Mouse (Mus musculus) embryonic facial prominence, embryonic 15.5 days (tissue): ENCODE results near the gene Prlh. TPM values are rescaled to one million over a fixed set of nuclear protein-coding genes. Genes with fewer than 3 reads are reported as not detected.

Source experiments
- ATAC-seq: fragments of 200-750 bp; cut with Nextera tagmentation; 2 replicates; pipeline ENCODE4 v1.8.0; 2017; ENCODE audit warnings: low read depth, moderate TSS enrichment; ENCODE audit not compliant: insufficient number of reproducible peaks, low FRiP score, low TSS enrichment
- H3K27ac ChIP-seq: fragments of 300-500 bp; sonication (generic); replicated peaks from 2 replicates; pipeline ENCODE4 v1.5.1; 2015; ENCODE audit warnings: mild to moderate bottlenecking, inconsistent platforms
- H3K27me3 ChIP-seq: fragments of 300-500 bp; sonication (generic); 2 replicates; pipeline ENCODE4 v1.6.1; 2015; ENCODE audit warnings: inconsistent platforms
- H3K36me3 ChIP-seq: fragments of 300-500 bp; sonication (generic); 2 replicates; pipeline ENCODE4 v1.6.1; 2015; ENCODE audit warnings: mild to moderate bottlenecking, inconsistent platforms
- H3K4me1 ChIP-seq: fragments of 300-500 bp; sonication (generic); 2 replicates; pipeline ENCODE4 v1.6.1; 2015; ENCODE audit warnings: inconsistent platforms
- H3K4me2 ChIP-seq: fragments of 300-500 bp; sonication (generic); replicated peaks from 2 replicates; pipeline ENCODE4 v1.6.1; 2015; ENCODE audit warnings: mild to moderate bottlenecking, inconsistent platforms
- H3K4me3 ChIP-seq: fragments of 300-500 bp; sonication (generic); replicated peaks from 2 replicates; pipeline ENCODE4 v1.5.1; 2015; ENCODE audit warnings: mild to moderate bottlenecking, inconsistent platforms
- H3K9ac ChIP-seq: fragments of 300-500 bp; sonication (generic); 2 replicates; pipeline ENCODE4 v1.6.1; 2015; ENCODE audit warnings: inconsistent platforms
- H3K9me3 ChIP-seq: fragments of 300-500 bp; sonication (generic); replicated peaks from 2 replicates; pipeline ENCODE4 v1.6.1; 2016; ENCODE audit warnings: inconsistent platforms
- WGBS: fragments of 180-500 bp; shearing (Covaris S2); methylation state at CpG from one replicate; pipeline ENCODE4 v1.1.7; 2015; 5-methylcytosine and 5-hydroxymethylcytosine counted together
- polyA plus RNA-seq: library from polyadenylated mRNA; unstranded; fragments of >200 nt; fragmentation: Nextera tagmentation; extraction: Ambion mirVana; gene quantifications from 2 replicates; pipeline ENCODE4 v1.2.1, GENCODE M21; 2015

The Prlh gene
- polyA plus RNA-seq, 1 experiment from 2014 or later = not detected

- Histone ChIP-seq H3K9me3 (no peaks in the 10 kb centered on the region), H3K4me2 (no peak overlapping the region), H3K36me3 (no peaks in the 10 kb centered on the region), H3K9ac (no peak overlapping the region), H3K4me1 (peaks cover 18% of the 10 kb centered on the region), H3K4me3 (no peak overlapping the region), H3K27me3 (no peaks in the 10 kb centered on the region), H3K27ac (no peak overlapping the region)
- 70% methylated on average over 4 of the region's 4 CpGs for WGBS
- no peak for ATAC-seq
Observed at GRCm38 (mm10) chr1:90926030-90926429, 26.9 kb upstream of the Prlh start.

- peak overlapping the region; percentile 37; the same call in 1 of the 2 replicates for H3K4me3 ChIP-seq
- 0 out of 2 replicates have a peak, but pooled peaks have one; percentile 44 for ATAC-seq
- no peaks in the 10 kb centered on the region for H3K36me3 ChIP-seq
- H3K27ac ChIP-seq = peak overlapping the region; percentile 24
- peaks cover 18% of the 10 kb centered on the region for H3K4me1 ChIP-seq
- no peaks in the 10 kb centered on the region for H3K9me3 ChIP-seq
- no peak overlapping the region for H3K9ac ChIP-seq
- no peaks in the 10 kb centered on the region for H3K27me3 ChIP-seq
- H3K4me2 ChIP-seq = peak overlapping the region; percentile 91
- WGBS = 23% methylated on average over 15 of the region's 15 CpGs
Observed at GRCm38 (mm10) chr1:90927308-90927707, 25.6 kb upstream of the Prlh start.

GRCm38 (mm10) chr1:90927929-90928574 is 24.9 kb upstream of the Prlh start:
- H3K9ac ChIP-seq = no peak overlapping the region
- H3K9me3 ChIP-seq = no peaks in the 10 kb centered on the region
- peak overlapping the region; percentile 24; the same call in 1 of the 2 replicates for H3K27ac ChIP-seq
- peak overlapping the region; percentile 37 for H3K4me3 ChIP-seq
- H3K4me2 ChIP-seq = peak overlapping the region; percentile 91
- 2% methylated on average over 23 of the region's 23 CpGs for WGBS
- no peaks in the 10 kb centered on the region for H3K36me3 ChIP-seq
- H3K4me1 ChIP-seq = peaks cover 18% of the 10 kb centered on the region
- no peak for ATAC-seq
- no peaks in the 10 kb centered on the region for H3K27me3 ChIP-seq

GRCm38 (mm10) chr1:90928575-90928934 is 24.4 kb upstream of the Prlh start:
- Histone ChIP-seq H3K4me3 (peak overlapping the region; percentile 37), H3K27ac (no peak overlapping the region), H3K4me2 (peak overlapping the region; percentile 91), H3K9me3 (no peaks in the 10 kb centered on the region), H3K9ac (no peak overlapping the region), H3K4me1 (peaks cover 18% of the 10 kb centered on the region), H3K36me3 (no peaks in the 10 kb centered on the region), H3K27me3 (no peaks in the 10 kb centered on the region)
- ATAC-seq = 0 out of 2 replicates have a peak, but pooled peaks have one; percentile 30
- 6% methylated on average over 6 of the region's 6 CpGs for WGBS

GRCm38 (mm10) chr1:90933001-90933400 is 19.9 kb upstream of the Prlh start:
- Histone ChIP-seq H3K4me3 (no peak overlapping the region), H3K4me2 (no peak overlapping the region), H3K27me3 (no peaks in the 10 kb centered on the region), H3K9ac (no peak overlapping the region), H3K27ac (no peak overlapping the region), H3K4me1 (peaks cover 7% of the 10 kb centered on the region), H3K9me3 (no peaks in the 10 kb centered on the region), H3K36me3 (no peaks in the 10 kb centered on the region)
- 78% methylated on average over 5 of the region's 5 CpGs for WGBS
- no peak for ATAC-seq

- no peak overlapping the region for H3K4me3 ChIP-seq
- H3K27ac ChIP-seq = no peak overlapping the region
- H3K36me3 ChIP-seq = no peaks in the 10 kb centered on the region
- WGBS = 64% methylated on average over 9 of the region's 9 CpGs
- ATAC-seq = no peak
- H3K4me1 ChIP-seq = no peaks in the 10 kb centered on the region
- no peaks in the 10 kb centered on the region for H3K27me3 ChIP-seq
- H3K4me2 ChIP-seq = no peak overlapping the region
- H3K9me3 ChIP-seq = no peaks in the 10 kb centered on the region
- H3K9ac ChIP-seq = no peak overlapping the region
Observed at GRCm38 (mm10) chr1:90936990-90937389, 15.9 kb upstream of the Prlh start.

- Histone ChIP-seq H3K9ac (no peak overlapping the region), H3K4me2 (no peak overlapping the region), H3K9me3 (no peaks in the 10 kb centered on the region), H3K27ac (no peak overlapping the region), H3K36me3 (no peaks in the 10 kb centered on the region), H3K4me1 (no peaks in the 10 kb centered on the region), H3K4me3 (no peak overlapping the region), H3K27me3 (no peaks in the 10 kb centered on the region)
- WGBS = 84% methylated on average over 4 of the region's 4 CpGs
- ATAC-seq = no peak
Observed at GRCm38 (mm10) chr1:90939980-90940379, 12.9 kb upstream of the Prlh start.

- H3K4me2 ChIP-seq = no peak overlapping the region
- 58% methylated on average over 10 of the region's 10 CpGs for WGBS
Observed at GRCm38 (mm10) chr1:90945171-90945570, 7.7 kb upstream of the Prlh start.

GRCm38 (mm10) chr1:90947252-90947651 is 5.7 kb upstream of the Prlh start:
- Histone ChIP-seq H3K4me1 (no peaks in the 10 kb centered on the region), H3K9me3 (no peaks in the 10 kb centered on the region), H3K27ac (no peak overlapping the region), H3K36me3 (no peaks in the 10 kb centered on the region), H3K4me3 (no peak overlapping the region), H3K4me2 (no peak overlapping the region), H3K27me3 (no peaks in the 10 kb centered on the region), H3K9ac (no peak overlapping the region)
- no peak for ATAC-seq
- WGBS = 63% methylated on average over 2 of the region's 2 CpGs

More at GRCm38 (mm10) chr1:90945171-90945570, 7.7 kb upstream of the Prlh start:
- no peaks in the 10 kb centered on the region for H3K36me3 ChIP-seq
- H3K4me1 ChIP-seq = no peaks in the 10 kb centered on the region
- H3K9me3 ChIP-seq = no peaks in the 10 kb centered on the region
- ATAC-seq = no peak
- H3K9ac ChIP-seq = no peak overlapping the region
- no peak overlapping the region for H3K27ac ChIP-seq
- H3K4me3 ChIP-seq = no peak overlapping the region
- no peaks in the 10 kb centered on the region for H3K27me3 ChIP-seq

GRCm38 (mm10) chr1:90949309-90949708 is 3.6 kb upstream of the Prlh start:
- Histone ChIP-seq H3K27me3 (0 out of 2 replicates have a peak, but pooled peaks cover 5% of the 10 kb centered on the region), H3K4me3 (no peak overlapping the region), H3K36me3 (no peaks in the 10 kb centered on the region), H3K9ac (no peak overlapping the region), H3K4me1 (peaks cover 10% of the 10 kb centered on the region), H3K27ac (no peak overlapping the region), H3K4me2 (no peak overlapping the region), H3K9me3 (no peaks in the 10 kb centered on the region)
- 69% methylated on average over 9 of the region's 9 CpGs for WGBS
- no peak for ATAC-seq

- no peaks in the 10 kb centered on the region for H3K9me3 ChIP-seq
- H3K4me2 ChIP-seq = no peak overlapping the region
- no peak overlapping the region for H3K9ac ChIP-seq
- H3K4me3 ChIP-seq = no peak overlapping the region
- H3K4me1 ChIP-seq = peaks cover 10% of the 10 kb centered on the region
- H3K27ac ChIP-seq = no peak overlapping the region
- ATAC-seq = no peak
- 0 out of 2 replicates have a peak, but pooled peaks cover 5% of the 10 kb centered on the region for H3K27me3 ChIP-seq
- no peaks in the 10 kb centered on the region for H3K36me3 ChIP-seq
- 80% methylated on average over 7 of the region's 7 CpGs for WGBS
Observed at GRCm38 (mm10) chr1:90951670-90952069, 1.2 kb upstream of the Prlh start.

GRCm38 (mm10) chr1:90953688-90954087 is 780 bp downstream of the Prlh start:
- H3K4me1 ChIP-seq = peaks cover 10% of the 10 kb centered on the region
- ATAC-seq = no peak
- H3K9ac ChIP-seq = no peak overlapping the region
- H3K27me3 ChIP-seq = peaks cover 5% of the 10 kb centered on the region; the same call in 1 of the 2 replicates
- H3K4me3 ChIP-seq = no peak overlapping the region
- WGBS = 56% methylated on average over 11 of the region's 11 CpGs
- no peaks in the 10 kb centered on the region for H3K36me3 ChIP-seq
- no peaks in the 10 kb centered on the region for H3K9me3 ChIP-seq
- H3K27ac ChIP-seq = no peak overlapping the region
- H3K4me2 ChIP-seq = peak overlapping the region; percentile 15; the same call in 1 of the 2 replicates
